In genomic region chr6:88980112-88980511, GRCm38 (mm10) we compare ENCODE assay signal across 8 mouse cellular contexts.
DNase-seq lines count a peak whose midpoint lies in the region; ATAC-seq and TF ChIP-seq lines count a peak whose summit lies in the region.

No protein-coding gene starts in this region.

- H3K9ac ChIP-seq in MEL (ENCODE audit: control insufficient read depth, low read depth, low read length, poor library complexity, severe bottlenecking) = no peak overlapping the region
- H3K9ac ChIP-seq in liver, postnatal 0 days (replicated peaks) = no peak overlapping the region
- H3K9ac ChIP-seq in neural tube, embryonic 14.5 days (replicated peaks; ENCODE audit: low read depth, low read length) = 0 out of 2 replicates have a peak overlapping the region, but pooled peaks have one; percentile 21

- no peaks in the 10 kb centered on the region for H3K9me3 ChIP-seq in MEL (replicated peaks; ENCODE audit: insufficient read depth, low read length)
- no peaks in the 10 kb centered on the region for H3K9me3 ChIP-seq in liver, postnatal 0 days (ENCODE audit: low read length)
- H3K9me3 ChIP-seq in neural tube, embryonic 14.5 days (ENCODE audit: control insufficient read depth, low read length) = no peaks in the 10 kb centered on the region

- H3K36me3 ChIP-seq in MEL (ENCODE audit: control insufficient read depth in 1 of 2, insufficient read depth in 2 of 2, low read length in 2 of 2) = no peaks in the 10 kb centered on the region
- no peaks in the 10 kb centered on the region for H3K36me3 ChIP-seq in liver, postnatal 0 days (replicated peaks; ENCODE audit: insufficient read depth, low read length)
- H3K36me3 ChIP-seq in neural tube, embryonic 14.5 days (ENCODE audit: control insufficient read depth, insufficient read depth, low read length) = no peaks in the 10 kb centered on the region

- no peaks in the 10 kb centered on the region for H3K79me2 ChIP-seq in MEL (ENCODE audit: control insufficient read depth, insufficient read depth, low read length, poor library complexity)

- TF ChIP-seq EP300 in MEL (IDR thresholded peaks at IDR 0.05; ENCODE audit: low read depth in 1 of 2, low read length in 2 of 2) = no peak
- TF ChIP-seq EP300 in liver, postnatal 0 days (IDR thresholded peaks at IDR 0.05; ENCODE audit: low read depth) = no peak

- DNase-seq in A20 (ENCODE audit: low read depth, low spot score) = peak; percentile 64
- peak; percentile 10 for DNase-seq in MEL (ENCODE audit: low read depth, low spot score)
- peak; percentile 55 to 58 for DNase-seq in cerebellum, postnatal 36 days
- DNase-seq in gastrocnemius, postnatal 36 days = peak; percentile 16 to 32
- peak; percentile 37 for DNase-seq in kidney, adult 18-20 months
- peak; percentile 33 for DNase-seq in liver, postnatal 0 days

- TF ChIP-seq CTCF in MEL (IDR thresholded peaks at IDR 0.05 in 2 of 3, conservative IDR thresholded peaks at IDR 0.05 in 1 of 3; ENCODE audit: control insufficient read depth in 1 of 3, insufficient read depth in 1 of 3, low read depth in 2 of 3, low read length in 3 of 3, poor library complexity in 1 of 3, severe bottlenecking in 1 of 3) = peak in 2 of 3 experiments; percentile 47 to 49; a peak in 4 of 6 replicates
- TF ChIP-seq CTCF in liver, postnatal 0 days (IDR thresholded peaks at IDR 0.05; ENCODE audit: low read depth) = peak; percentile 68

- H3K27ac ChIP-seq in MEL (ENCODE audit: control insufficient read depth, low read depth, low read length) = no peak overlapping the region
- H3K27ac ChIP-seq in liver, postnatal 0 days (ENCODE audit: low read depth) = no peak overlapping the region
- peak overlapping the region; percentile 0; the same call in 1 of the 2 replicates for H3K27ac ChIP-seq in neural tube, embryonic 14.5 days (ENCODE audit: low read depth, low read length)

- ATAC-seq in liver, postnatal 0 days = no peak
- peak; percentile 93 for ATAC-seq in neural tube, embryonic 14.5 days (ENCODE audit: low read depth)
- ATAC-seq in monocyte, adult 5-6 weeks (replicated peaks; ENCODE audit: insufficient number of reproducible peaks, low FRiP score, low TSS enrichment, poor library complexity, severe bottlenecking) = no peak; the same call in 1 of the 2 replicates

- H3K4me3 ChIP-seq in MEL (ENCODE audit: control insufficient read depth in 1 of 2, insufficient read depth in 1 of 2, low read depth in 2 of 2, low read length in 2 of 2) = no peak overlapping the region
- H3K4me3 ChIP-seq in liver, postnatal 0 days (ENCODE audit: low read depth, low read length) = no peak overlapping the region
- no peak overlapping the region for H3K4me3 ChIP-seq in neural tube, embryonic 14.5 days (ENCODE audit: low read depth, low read length)

- TF ChIP-seq POLR2A in MEL (IDR thresholded peaks at IDR 0.05; ENCODE audit: control insufficient read depth in 1 of 2, insufficient read depth in 1 of 2, low read depth in 1 of 2, low read length in 2 of 2, poor library complexity in 1 of 2) = no peak

- WGBS in liver, postnatal 0 days (ENCODE audit: insufficient replicate concordance) = 9% methylated on average over 8 of the region's 8 CpGs
- WGBS in neural tube, embryonic 14.5 days = 0% methylated on average over 8 of the region's 8 CpGs

- no peaks in the 10 kb centered on the region; a peak in 3 of 4 replicates for H3K27me3 ChIP-seq in MEL (ENCODE audit: control insufficient read depth in 1 of 2, insufficient read depth in 2 of 2, low read length in 2 of 2)
- H3K27me3 ChIP-seq in liver, postnatal 0 days (ENCODE audit: insufficient read depth, low read length) = peaks cover 13% of the 10 kb centered on the region
- H3K27me3 ChIP-seq in neural tube, embryonic 14.5 days (ENCODE audit: control insufficient read depth, insufficient read depth, low read length) = no peaks in the 10 kb centered on the region

- no peak overlapping the region for H3K4me2 ChIP-seq in liver, postnatal 0 days (ENCODE audit: low read depth, low read length)
- no peak overlapping the region for H3K4me2 ChIP-seq in neural tube, embryonic 14.5 days (ENCODE audit: low read depth, low read length)

- TF ChIP-seq RAD21 in MEL (IDR thresholded peaks at IDR 0.05; ENCODE audit: low read depth, low read length) = peak; percentile 39

- H3K4me1 ChIP-seq in MEL (ENCODE audit: control insufficient read depth in 1 of 2, insufficient read depth in 2 of 2, low read length in 2 of 2) = no peaks in the 10 kb centered on the region
- no peaks in the 10 kb centered on the region for H3K4me1 ChIP-seq in liver, postnatal 0 days (ENCODE audit: insufficient read depth)
- peaks cover 10% of the 10 kb centered on the region; the same call in 1 of the 2 replicates for H3K4me1 ChIP-seq in neural tube, embryonic 14.5 days (ENCODE audit: control insufficient read depth, insufficient read depth, low read length)

- intact Hi-C loops in gastrocnemius, postnatal 36 days (cut with DNase I) = no loop called here

TF ChIP-seq in MEL, 35 proteins besides CTCF, POLR2A, EP300 and RAD21:
- TF ChIP-seq SMC3 (IDR thresholded peaks at IDR 0.05; ENCODE audit: low read depth, low read length) (peak; percentile 43), GABPA (IDR thresholded peaks at IDR 0.05; ENCODE audit: low read depth, low read length) (no peak)

Comparison
In these comparisons a context has a peak if more than half of its experiments do, and no peak if none do; other contexts are left out.
1. DNase-seq: peak in every context shown above with its lines; median percentile 64 in A20; 56 in cerebellum, postnatal 36 days; 37 in kidney, adult 18-20 months; 33 in liver, postnatal 0 days; 24 in gastrocnemius, postnatal 36 days; 10 in MEL.